Mouse (Mus musculus): ENCODE measurements at regions not wholly inside any gene's neighbourhood (a gene's known extent, or its start where the extent isn't known, plus 50 kb on each side); places are given as distances from the start of the nearest gene placed in this dataset.

GRCm38 (mm10) chr1:147239108-147239507 lies 744.5 kb downstream of the Brinp3 start:
- no peak for DNase-seq (ENCODE audit: low read depth, low spot score)

- no peak for DNase-seq (ENCODE audit: low read depth, low spot score)
Measured at GRCm38 (mm10) chr1:147273324-147273723, 778.8 kb downstream of the Brinp3 start.

- DNase-seq (ENCODE audit: low read depth, low spot score) = no peak
Measured at GRCm38 (mm10) chr1:147291119-147291518, 796.6 kb downstream of the Brinp3 start.

- DNase-seq (ENCODE audit: low read depth, low spot score) = peak; percentile 58
Measured at GRCm38 (mm10) chr1:147309246-147309645, 814.7 kb downstream of the Brinp3 start.

GRCm38 (mm10) chr1:147343276-147343953 lies 848.9 kb downstream of the Brinp3 start:
- peak; percentile 52 for DNase-seq (ENCODE audit: low read depth, low spot score)

GRCm38 (mm10) chr1:147344027-147344426 lies 849.5 kb downstream of the Brinp3 start:
- no peak for DNase-seq (ENCODE audit: low read depth, low spot score)
